Mouse (Mus musculus): Measurements from ENCODE around the gene Ctbs. TPM values are rescaled to one million over a fixed set of nuclear protein-coding genes. Genes with fewer than 3 reads are reported as not detected.
"Not testable (repeated sequence)": the region's sequence is repeated elsewhere in the genome, so short reads cannot be mapped to it uniquely, and the experiment has no call there.

The Ctbs gene
- polyA plus RNA-seq, 1 experiment from 2014 or later, result 14.6 TPM

GRCm38 (mm10) chr3:146423710-146424109, 25.9 kb upstream of the Ctbs start:
- Histone ChIP-seq H3K27ac (ENCODE audit: low read length) (no peak overlapping the region), H3K27me3 (ENCODE audit: control insufficient read depth, insufficient read depth, low read length) (no peaks in the 10 kb centered on the region), H3K36me3 (ENCODE audit: control insufficient read depth, insufficient read depth, low read length) (peaks cover 16% of the 10 kb centered on the region), H3K9me3 (ENCODE audit: control insufficient read depth, low read depth, low read length) (no peaks in the 10 kb centered on the region), H3K9ac (replicated peaks; ENCODE audit: low read depth, low read length) (no peak overlapping the region), H3K4me3 (ENCODE audit: low read depth, low read length) (no peak overlapping the region), H3K4me1 (ENCODE audit: control insufficient read depth, insufficient read depth, low read length) (0 out of 2 replicates have a peak, but pooled peaks cover 5% of the 10 kb centered on the region), H3K4me2 (replicated peaks; ENCODE audit: low read depth, low read length) (no peak overlapping the region)
- ATAC-seq (ENCODE audit: insufficient number of reproducible peaks, insufficient read depth, low FRiP score, low read depth), result no peak
- 89% methylated on average over 7 of the region's 7 CpGs for WGBS

GRCm38 (mm10) chr3:146424306-146424900, 25.2 kb upstream of the Ctbs start:
- Histone ChIP-seq H3K9ac (replicated peaks; ENCODE audit: low read depth, low read length) (no peak overlapping the region), H3K9me3 (ENCODE audit: control insufficient read depth, low read depth, low read length) (no peaks in the 10 kb centered on the region), H3K4me2 (replicated peaks; ENCODE audit: low read depth, low read length) (no peak overlapping the region), H3K4me3 (ENCODE audit: low read depth, low read length) (no peak overlapping the region), H3K36me3 (ENCODE audit: control insufficient read depth, insufficient read depth, low read length) (peaks cover 20% of the 10 kb centered on the region), H3K4me1 (ENCODE audit: control insufficient read depth, insufficient read depth, low read length) (0 out of 2 replicates have a peak, but pooled peaks cover 5% of the 10 kb centered on the region), H3K27ac (ENCODE audit: low read length) (no peak overlapping the region), H3K27me3 (ENCODE audit: control insufficient read depth, insufficient read depth, low read length) (no peaks in the 10 kb centered on the region)
- 68% methylated on average over 7 of the region's 7 CpGs for WGBS
- ATAC-seq (ENCODE audit: insufficient number of reproducible peaks, insufficient read depth, low FRiP score, low read depth), result no peak

GRCm38 (mm10) chr3:146425902-146426301, 23.7 kb upstream of the Ctbs start:
- 62% methylated on average over 7 of the region's 7 CpGs for WGBS
- Histone ChIP-seq H3K27me3 (ENCODE audit: control insufficient read depth, insufficient read depth, low read length) (no peaks in the 10 kb centered on the region), H3K9ac (replicated peaks; ENCODE audit: low read depth, low read length) (no peak overlapping the region), H3K4me1 (ENCODE audit: control insufficient read depth, insufficient read depth, low read length) (0 out of 2 replicates have a peak, but pooled peaks cover 5% of the 10 kb centered on the region), H3K27ac (ENCODE audit: low read length) (no peak overlapping the region), H3K9me3 (ENCODE audit: control insufficient read depth, low read depth, low read length) (no peaks in the 10 kb centered on the region), H3K4me3 (ENCODE audit: low read depth, low read length) (no peak overlapping the region), H3K4me2 (replicated peaks; ENCODE audit: low read depth, low read length) (no peak overlapping the region), H3K36me3 (ENCODE audit: control insufficient read depth, insufficient read depth, low read length) (peaks cover 25% of the 10 kb centered on the region)
- ATAC-seq (ENCODE audit: insufficient number of reproducible peaks, insufficient read depth, low FRiP score, low read depth), result no peak

- Histone ChIP-seq H3K4me3 (ENCODE audit: low read depth, low read length) (no peak overlapping the region), H3K4me1 (ENCODE audit: control insufficient read depth, insufficient read depth, low read length) (0 out of 2 replicates have a peak, but pooled peaks cover 5% of the 10 kb centered on the region), H3K9me3 (ENCODE audit: control insufficient read depth, low read depth, low read length) (no peaks in the 10 kb centered on the region), H3K4me2 (replicated peaks; ENCODE audit: low read depth, low read length) (no peak overlapping the region), H3K36me3 (ENCODE audit: control insufficient read depth, insufficient read depth, low read length) (peaks cover 28% of the 10 kb centered on the region), H3K27ac (ENCODE audit: low read length) (no peak overlapping the region), H3K9ac (replicated peaks; ENCODE audit: low read depth, low read length) (no peak overlapping the region), H3K27me3 (ENCODE audit: control insufficient read depth, insufficient read depth, low read length) (no peaks in the 10 kb centered on the region)
- ATAC-seq (ENCODE audit: insufficient number of reproducible peaks, insufficient read depth, low FRiP score, low read depth), result no peak
- WGBS, result 91% methylated on average over 8 of the region's 8 CpGs
These were observed 23.1 kb upstream of the Ctbs start for GRCm38 (mm10) chr3:146426489-146426888.

- not testable (repeated sequence) for H3K4me1 ChIP-seq (ENCODE audit: control insufficient read depth, insufficient read depth, low read length); H3K27me3 ChIP-seq (ENCODE audit: control insufficient read depth, insufficient read depth, low read length); H3K4me2 ChIP-seq (replicated peaks; ENCODE audit: low read depth, low read length); H3K9ac ChIP-seq (replicated peaks; ENCODE audit: low read depth, low read length); H3K9me3 ChIP-seq (ENCODE audit: control insufficient read depth, low read depth, low read length); H3K4me3 ChIP-seq (ENCODE audit: low read depth, low read length); H3K27ac ChIP-seq (ENCODE audit: low read length)
- WGBS, result 85% methylated on average over 11 of the region's 11 CpGs
- H3K36me3 ChIP-seq (ENCODE audit: control insufficient read depth, insufficient read depth, low read length), result peaks cover 34% of the 10 kb centered on the region
- ATAC-seq (ENCODE audit: insufficient number of reproducible peaks, insufficient read depth, low FRiP score, low read depth), result 0 out of 2 replicates have a peak, but pooled peaks have one; percentile 7
These were observed 16.5 kb upstream of the Ctbs start for GRCm38 (mm10) chr3:146433063-146433462.

- Histone ChIP-seq H3K27me3 (ENCODE audit: control insufficient read depth, insufficient read depth, low read length) (no peaks in the 10 kb centered on the region), H3K4me1 (ENCODE audit: control insufficient read depth, insufficient read depth, low read length) (no peaks in the 10 kb centered on the region), H3K9ac (replicated peaks; ENCODE audit: low read depth, low read length) (no peak overlapping the region), H3K4me2 (replicated peaks; ENCODE audit: low read depth, low read length) (no peak overlapping the region), H3K4me3 (ENCODE audit: low read depth, low read length) (no peak overlapping the region), H3K36me3 (ENCODE audit: control insufficient read depth, insufficient read depth, low read length) (peaks cover 27% of the 10 kb centered on the region), H3K9me3 (ENCODE audit: control insufficient read depth, low read depth, low read length) (no peaks in the 10 kb centered on the region), H3K27ac (ENCODE audit: low read length) (no peak overlapping the region)
- 93% methylated on average over 14 of the region's 14 CpGs for WGBS
- no peak for ATAC-seq (ENCODE audit: insufficient number of reproducible peaks, insufficient read depth, low FRiP score, low read depth)
These were observed 15.8 kb upstream of the Ctbs start for GRCm38 (mm10) chr3:146433681-146434350.

- Histone ChIP-seq H3K4me3 (ENCODE audit: low read depth, low read length) (no peak overlapping the region), H3K27ac (ENCODE audit: low read length) (no peak overlapping the region), H3K4me1 (ENCODE audit: control insufficient read depth, insufficient read depth, low read length) (no peaks in the 10 kb centered on the region), H3K4me2 (replicated peaks; ENCODE audit: low read depth, low read length) (no peak overlapping the region), H3K9ac (replicated peaks; ENCODE audit: low read depth, low read length) (no peak overlapping the region), H3K9me3 (ENCODE audit: control insufficient read depth, low read depth, low read length) (no peaks in the 10 kb centered on the region), H3K36me3 (ENCODE audit: control insufficient read depth, insufficient read depth, low read length) (peaks cover 20% of the 10 kb centered on the region), H3K27me3 (ENCODE audit: control insufficient read depth, insufficient read depth, low read length) (no peaks in the 10 kb centered on the region)
- no peak for ATAC-seq (ENCODE audit: insufficient number of reproducible peaks, insufficient read depth, low FRiP score, low read depth)
- WGBS, result 93% methylated on average over 8 of the region's 8 CpGs
These were observed 14.9 kb upstream of the Ctbs start for GRCm38 (mm10) chr3:146434686-146435085.

- WGBS, result 95% methylated on average over 11 of the region's 11 CpGs
- Histone ChIP-seq H3K27me3 (ENCODE audit: control insufficient read depth, insufficient read depth, low read length) (no peaks in the 10 kb centered on the region), H3K4me2 (replicated peaks; ENCODE audit: low read depth, low read length) (no peak overlapping the region), H3K27ac (ENCODE audit: low read length) (no peak overlapping the region), H3K36me3 (ENCODE audit: control insufficient read depth, insufficient read depth, low read length) (peaks cover 20% of the 10 kb centered on the region), H3K9me3 (ENCODE audit: control insufficient read depth, low read depth, low read length) (no peaks in the 10 kb centered on the region), H3K4me1 (ENCODE audit: control insufficient read depth, insufficient read depth, low read length) (no peaks in the 10 kb centered on the region), H3K4me3 (ENCODE audit: low read depth, low read length) (no peak overlapping the region), H3K9ac (replicated peaks; ENCODE audit: low read depth, low read length) (no peak overlapping the region)
- no peak for ATAC-seq (ENCODE audit: insufficient number of reproducible peaks, insufficient read depth, low FRiP score, low read depth)
These were observed 14.1 kb upstream of the Ctbs start for GRCm38 (mm10) chr3:146435533-146435932.
